Mouse (Mus musculus): ENCODE measurements around the gene Trpm8.

Trpm8 gene

GRCm38 (mm10) chr1:88301121-88302014 is 23.9 kb downstream of the Trpm8 start:
- DNase-seq (ENCODE audit: low read depth, low spot score), result peak; percentile 68

- DNase-seq (ENCODE audit: low read depth, low spot score), result no peak
These were observed 24.7 kb downstream of the Trpm8 start for GRCm38 (mm10) chr1:88302057-88302740.

- DNase-seq (ENCODE audit: low read depth, low spot score), result no peak
These were observed 26.3 kb downstream of the Trpm8 start for GRCm38 (mm10) chr1:88303762-88304161.

GRCm38 (mm10) chr1:88304261-88304985 is 27.0 kb downstream of the Trpm8 start:
- no peak for DNase-seq (ENCODE audit: low read depth, low spot score)

GRCm38 (mm10) chr1:88305018-88305795 is 27.7 kb downstream of the Trpm8 start:
- DNase-seq (ENCODE audit: low read depth, low spot score), result no peak

- DNase-seq (ENCODE audit: low read depth, low spot score), result no peak
These were observed 29.1 kb downstream of the Trpm8 start for GRCm38 (mm10) chr1:88306543-88306942.

GRCm38 (mm10) chr1:88307180-88307579 is 29.7 kb downstream of the Trpm8 start:
- no peak for DNase-seq (ENCODE audit: low read depth, low spot score)

- DNase-seq (ENCODE audit: low read depth, low spot score), result peak; percentile 16
These were observed 31.6 kb downstream of the Trpm8 start for GRCm38 (mm10) chr1:88309020-88309419.

- DNase-seq (ENCODE audit: low read depth, low spot score), result no peak
These were observed 32.4 kb downstream of the Trpm8 start for GRCm38 (mm10) chr1:88309905-88310304.

GRCm38 (mm10) chr1:88310349-88310748 is 32.9 kb downstream of the Trpm8 start:
- no peak for DNase-seq (ENCODE audit: low read depth, low spot score)

GRCm38 (mm10) chr1:88317279-88317678 is 39.8 kb downstream of the Trpm8 start:
- DNase-seq (ENCODE audit: low read depth, low spot score), result no peak

GRCm38 (mm10) chr1:88318531-88319060 is 41.1 kb downstream of the Trpm8 start:
- DNase-seq (ENCODE audit: low read depth, low spot score), result peak; percentile 78

GRCm38 (mm10) chr1:88320821-88321395 is 43.4 kb downstream of the Trpm8 start:
- DNase-seq (ENCODE audit: low read depth, low spot score), result no peak

- DNase-seq (ENCODE audit: low read depth, low spot score), result no peak
These were observed 44.7 kb downstream of the Trpm8 start for GRCm38 (mm10) chr1:88322146-88322545.

GRCm38 (mm10) chr1:88323101-88323500 is 45.6 kb downstream of the Trpm8 start:
- no peak for DNase-seq (ENCODE audit: low read depth, low spot score)

- no peak for DNase-seq (ENCODE audit: low read depth, low spot score)
These were observed 62.0 kb downstream of the Trpm8 start for GRCm38 (mm10) chr1:88339481-88339880.

GRCm38 (mm10) chr1:88342615-88343014 is 65.2 kb downstream of the Trpm8 start:
- DNase-seq (ENCODE audit: low read depth, low spot score), result no peak

GRCm38 (mm10) chr1:88345580-88345979 is 68.1 kb downstream of the Trpm8 start:
- no peak for DNase-seq (ENCODE audit: low read depth, low spot score)

- no peak for DNase-seq (ENCODE audit: low read depth, low spot score)
These were observed 71.1 kb downstream of the Trpm8 start for GRCm38 (mm10) chr1:88348496-88349005.

- no peak for DNase-seq (ENCODE audit: low read depth, low spot score)
These were observed 73.3 kb downstream of the Trpm8 start for GRCm38 (mm10) chr1:88350761-88351160.

All from ZHBTc4 (cell line).